Mouse (Mus musculus) heart, postnatal 10 days (tissue): ENCODE data around the gene Nav1. TPM values are rescaled to one million over a fixed set of nuclear protein-coding genes. Genes with fewer than 3 reads are reported as not detected.

Experiments used
- DNase-seq, 2 experiments: peaks; one replicate each; pipeline ENCODE4 v3.0.0; 2021
- intact Hi-C: fragments of 180-260 bp; cut with DNase I; formaldehyde crosslinking; loops from one replicate; pipeline ENCODE4 v1.15.1; 2025
- total RNA-seq, 2 experiments: library from RNA; stranded (reverse); gene quantifications; 2 replicates each; pipeline ENCODE4 v1.2.3; 2021

Nav1 gene
- total RNA-seq, 2 experiments from 2014 or later = 34.3 to 42.8 TPM

DNA sequence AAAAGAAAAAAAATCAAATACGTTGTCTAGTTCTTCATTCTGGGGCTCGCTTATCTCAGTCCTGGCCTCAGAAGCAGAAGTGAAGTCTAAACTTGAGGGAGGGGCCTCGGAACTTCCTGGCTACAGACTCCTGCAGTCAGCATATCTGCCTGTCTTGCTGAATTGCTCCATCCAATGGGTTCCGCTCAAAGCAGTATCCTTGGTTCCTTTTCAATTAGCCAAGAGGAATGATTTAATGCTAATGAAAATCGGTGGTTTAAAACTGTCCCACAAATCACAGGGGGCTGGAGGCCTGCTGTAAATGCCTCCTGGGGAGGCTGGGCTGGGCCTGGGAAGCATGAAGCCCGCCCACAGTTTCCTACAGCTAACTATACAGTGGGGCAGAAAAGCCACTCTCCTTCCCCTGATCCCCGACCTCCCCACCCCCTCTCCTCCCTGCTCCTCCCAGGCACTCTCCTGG lies 12.9 kb upstream of the Nav1 start:
- intact Hi-C loops = loop anchor here (5.0 kb wide), 1 partner anchor 47 kb away; no protein-coding TSS in a partner anchor
- DNase-seq = peak in 1 of 2 experiments; percentile 42

DNA sequence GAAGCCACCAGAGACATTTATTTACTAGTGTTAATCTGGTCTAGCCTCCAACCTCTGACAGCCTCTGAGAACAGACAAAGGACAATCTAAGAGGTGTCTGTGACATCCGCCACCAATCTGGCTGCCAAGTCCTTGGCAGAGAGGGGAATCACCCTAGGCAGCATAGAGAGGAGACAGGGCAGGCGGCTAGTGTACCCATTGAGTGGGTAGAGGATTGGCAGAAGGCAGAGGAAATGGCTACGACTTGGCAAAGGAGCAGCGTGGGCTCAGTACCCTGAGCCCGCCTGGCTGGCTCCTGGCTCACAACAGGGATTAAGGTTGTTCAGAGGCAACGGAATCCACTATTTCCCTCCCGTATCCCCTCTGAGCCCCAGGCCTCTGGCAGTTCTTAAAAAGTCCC lies 12.0 kb upstream of the Nav1 start:
- no peak for DNase-seq
- intact Hi-C loops = loop anchor here (5.0 kb wide), 1 partner anchor 48 kb away; no protein-coding TSS in a partner anchor

DNA sequence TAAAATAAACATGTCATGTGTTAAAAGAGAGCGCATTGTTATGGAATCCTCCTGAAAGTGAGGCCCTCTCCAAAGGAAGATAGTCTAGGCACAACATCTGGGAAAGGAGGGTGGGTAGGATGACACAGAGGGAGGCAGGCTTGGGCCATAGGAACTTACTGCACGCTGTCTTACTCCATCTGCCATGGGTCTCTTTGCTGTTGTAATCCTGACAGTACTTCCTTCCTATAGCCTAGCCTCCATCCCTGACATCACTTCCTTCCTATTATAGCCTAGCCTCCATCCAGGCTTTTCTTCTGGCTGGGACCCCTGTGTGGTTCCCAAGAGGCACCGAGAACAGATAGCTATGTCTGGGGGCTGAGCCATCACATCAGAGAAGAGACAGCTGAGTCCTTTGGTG lies 10.2 kb upstream of the Nav1 start:
- intact Hi-C loops = loop anchor here (5.0 kb wide), 1 partner anchor 50 kb away; no protein-coding TSS in a partner anchor
- no peak for DNase-seq

DNA sequence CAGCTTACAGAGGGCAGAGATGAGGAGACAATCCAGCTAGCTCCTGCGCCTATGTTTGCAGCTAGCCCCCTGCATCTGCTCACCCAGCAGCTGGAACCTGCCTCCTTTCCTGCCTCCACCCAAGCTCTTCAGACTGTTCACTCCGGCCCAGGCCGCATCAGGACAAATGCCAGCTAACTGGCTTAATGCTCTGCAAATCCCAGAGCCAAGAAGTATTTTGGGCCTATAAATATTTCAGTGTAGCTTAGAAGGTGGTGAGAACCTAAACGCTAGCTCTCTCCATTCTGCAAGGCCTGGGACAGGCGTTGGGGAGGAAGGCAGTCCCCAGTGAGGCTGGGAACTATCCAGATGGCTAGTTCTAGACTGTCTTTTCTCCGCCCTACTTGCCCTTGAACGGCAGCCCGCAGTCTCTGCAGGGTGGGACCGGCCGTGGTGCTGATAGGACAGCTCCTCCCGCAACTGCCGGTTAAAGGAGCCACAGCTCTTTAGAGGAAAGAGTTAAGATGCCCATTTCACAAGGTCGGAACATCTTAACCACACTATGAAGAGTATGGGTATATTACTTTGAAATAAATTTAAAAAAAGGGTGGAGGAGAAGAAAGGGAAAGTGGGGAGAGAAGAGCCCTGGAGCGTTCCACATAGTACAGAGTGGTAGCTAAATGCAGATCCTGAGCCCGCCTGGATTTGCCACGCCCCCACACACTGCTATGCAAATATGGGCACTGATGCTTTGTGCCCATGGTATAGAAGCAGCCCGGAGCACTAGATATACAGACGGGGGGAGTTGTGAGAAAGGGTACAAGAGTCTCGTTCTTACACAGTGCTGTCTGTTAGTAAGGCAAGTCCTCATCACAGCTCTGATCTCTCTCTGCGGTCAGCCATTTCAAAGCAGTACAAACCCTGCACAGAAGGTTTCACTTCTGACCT lies 8.9 kb upstream of the Nav1 start:
- peak; percentile 86 to 89 for DNase-seq
- intact Hi-C loops = loop anchor here (5.0 kb wide), 1 partner anchor 51 kb away; no protein-coding TSS in a partner anchor

DNA sequence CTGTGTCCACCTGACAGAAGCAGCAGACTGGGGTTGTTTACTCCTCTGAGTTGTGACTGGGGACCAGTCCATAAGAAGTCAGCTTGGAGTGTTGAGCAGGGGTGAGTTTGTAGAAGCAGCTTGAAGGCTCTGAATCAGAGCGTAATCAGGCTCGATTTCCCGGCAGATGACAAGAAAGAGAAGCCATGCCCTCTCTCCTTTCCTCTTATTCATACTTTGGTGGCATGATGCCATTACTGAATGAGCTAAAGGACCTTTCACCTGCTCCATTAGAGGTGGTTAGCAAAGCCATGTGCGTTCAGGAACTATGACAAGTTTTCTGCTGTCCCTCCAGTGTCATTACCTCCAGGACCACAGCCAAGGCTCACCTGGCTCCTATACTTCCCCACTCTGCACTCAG lies 2.5 kb upstream of the Nav1 start:
- intact Hi-C loops = no loop called here
- DNase-seq = no peak

DNA sequence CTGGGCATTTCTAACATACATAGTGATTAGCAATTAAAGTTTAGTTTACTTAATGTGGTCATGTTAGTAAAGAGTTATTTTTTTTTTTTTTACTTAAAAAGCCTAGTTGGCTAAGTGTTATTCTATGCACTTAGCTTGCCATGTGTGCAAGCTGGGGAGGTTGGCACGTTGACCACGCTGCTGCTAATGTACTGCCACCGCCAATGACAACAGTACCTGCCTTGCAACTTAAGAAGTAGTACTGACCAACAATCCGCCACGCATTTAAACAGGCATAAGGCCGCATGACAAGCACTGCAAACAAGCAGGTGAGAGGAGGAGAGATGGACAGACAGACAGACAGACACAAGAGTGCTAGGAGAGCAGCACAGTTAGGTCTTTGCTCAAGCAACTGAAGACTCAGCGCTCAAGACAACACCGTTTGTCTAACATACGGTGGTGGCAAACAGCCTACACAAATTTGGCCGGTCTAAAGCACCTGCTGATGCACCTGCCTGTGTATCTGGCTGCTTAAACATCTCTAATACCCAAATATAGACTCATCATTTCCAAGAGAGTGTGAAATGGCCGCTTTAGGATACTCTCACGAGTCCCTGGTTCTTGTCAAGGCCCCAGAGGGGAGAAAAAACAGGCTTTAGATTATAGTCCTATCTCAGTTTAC lies 610 bp downstream of the Nav1 start:
- DNase-seq = no peak
- intact Hi-C loops = no loop called here

DNA sequence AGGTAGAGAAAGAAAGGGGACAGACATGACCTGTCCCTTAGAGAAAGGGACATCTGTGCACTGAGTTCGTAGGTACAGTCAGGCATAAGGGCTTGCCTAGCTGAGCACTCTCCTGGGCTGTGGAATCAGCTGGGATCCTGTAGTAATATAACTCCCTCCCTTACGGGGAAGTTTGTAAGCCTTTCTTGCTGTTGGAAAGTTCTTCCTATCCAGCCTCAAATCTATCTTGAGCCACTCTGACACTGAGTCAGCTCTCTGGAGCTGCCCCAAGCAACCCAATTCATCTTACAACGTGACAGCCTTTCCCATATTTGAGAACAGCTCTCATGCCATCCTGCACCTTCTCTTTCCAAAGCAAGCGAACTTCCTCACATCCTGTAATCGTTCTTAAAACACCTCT lies 1.6 kb downstream of the Nav1 start:
- DNase-seq = no peak
- intact Hi-C loops = no loop called here

DNA sequence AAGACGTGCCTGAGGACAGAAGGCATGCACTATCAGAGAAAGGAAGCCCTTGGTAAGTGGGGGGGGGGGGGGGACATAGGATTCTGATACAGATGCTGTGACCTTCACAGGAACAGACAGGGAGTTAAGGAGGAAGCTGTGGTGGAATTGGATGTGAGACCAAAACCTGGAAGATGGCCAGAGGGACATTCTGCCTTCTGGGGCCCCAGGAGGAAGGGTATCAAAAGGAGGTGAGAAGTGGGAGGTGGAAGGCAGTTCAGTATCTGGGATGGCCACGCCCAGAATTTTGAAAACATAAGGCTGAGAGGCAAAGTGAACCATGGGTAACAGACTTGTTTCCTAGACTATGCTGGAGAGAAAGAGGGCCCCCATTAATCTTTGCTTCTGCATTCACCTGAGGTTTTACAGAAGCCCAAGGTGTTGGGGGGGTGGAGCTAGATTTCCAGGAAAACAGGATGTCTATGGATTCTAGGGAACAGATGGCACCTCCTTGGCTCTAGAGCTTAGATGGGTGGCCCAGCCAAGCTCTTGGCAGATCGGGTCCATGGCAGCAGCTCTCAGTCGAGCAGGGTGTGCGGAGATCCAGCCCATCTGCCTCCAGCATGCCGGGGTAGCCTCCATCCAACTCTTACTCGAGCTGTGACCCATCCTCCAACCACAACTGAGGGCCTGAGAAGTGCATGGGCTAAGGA lies 2.6 kb downstream of the Nav1 start:
- intact Hi-C loops = no loop called here
- DNase-seq = no peak

DNA sequence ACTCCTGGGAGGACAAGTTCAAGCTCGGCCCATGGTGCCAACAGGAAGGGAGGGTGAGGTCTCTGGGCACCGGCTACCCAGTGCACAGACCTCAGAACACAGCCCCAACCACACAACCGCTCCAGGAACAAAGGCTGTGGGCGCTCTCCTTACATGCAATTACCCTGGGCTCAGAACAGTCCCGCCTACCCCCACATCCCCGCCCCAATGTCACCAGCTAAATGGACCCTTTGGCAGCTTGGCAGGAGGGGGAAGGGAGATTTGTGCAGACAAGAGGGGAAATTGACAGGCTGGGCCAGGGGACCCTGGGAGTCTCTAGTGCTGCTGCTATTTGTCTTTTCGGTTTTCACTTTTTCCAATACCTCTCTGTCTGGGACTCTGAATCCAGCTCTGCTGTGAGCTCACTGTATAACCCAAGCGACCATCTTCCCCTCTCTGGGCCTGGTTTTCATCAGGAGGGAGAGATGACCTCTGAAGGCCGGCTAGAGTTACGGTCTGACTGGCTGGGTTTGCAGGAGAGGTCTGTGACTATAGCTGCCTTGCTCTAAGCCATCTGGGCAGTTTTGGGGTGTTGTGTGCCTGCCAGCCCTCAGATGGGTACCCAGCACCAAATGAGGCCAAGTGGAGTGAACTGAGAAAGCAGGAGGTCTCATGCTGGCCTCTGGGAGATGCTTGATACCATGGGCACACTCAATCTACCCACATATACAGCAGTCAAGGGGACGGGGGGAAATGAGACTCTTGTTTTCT lies 3.8 kb downstream of the Nav1 start:
- intact Hi-C loops = no loop called here
- no peak for DNase-seq

DNA sequence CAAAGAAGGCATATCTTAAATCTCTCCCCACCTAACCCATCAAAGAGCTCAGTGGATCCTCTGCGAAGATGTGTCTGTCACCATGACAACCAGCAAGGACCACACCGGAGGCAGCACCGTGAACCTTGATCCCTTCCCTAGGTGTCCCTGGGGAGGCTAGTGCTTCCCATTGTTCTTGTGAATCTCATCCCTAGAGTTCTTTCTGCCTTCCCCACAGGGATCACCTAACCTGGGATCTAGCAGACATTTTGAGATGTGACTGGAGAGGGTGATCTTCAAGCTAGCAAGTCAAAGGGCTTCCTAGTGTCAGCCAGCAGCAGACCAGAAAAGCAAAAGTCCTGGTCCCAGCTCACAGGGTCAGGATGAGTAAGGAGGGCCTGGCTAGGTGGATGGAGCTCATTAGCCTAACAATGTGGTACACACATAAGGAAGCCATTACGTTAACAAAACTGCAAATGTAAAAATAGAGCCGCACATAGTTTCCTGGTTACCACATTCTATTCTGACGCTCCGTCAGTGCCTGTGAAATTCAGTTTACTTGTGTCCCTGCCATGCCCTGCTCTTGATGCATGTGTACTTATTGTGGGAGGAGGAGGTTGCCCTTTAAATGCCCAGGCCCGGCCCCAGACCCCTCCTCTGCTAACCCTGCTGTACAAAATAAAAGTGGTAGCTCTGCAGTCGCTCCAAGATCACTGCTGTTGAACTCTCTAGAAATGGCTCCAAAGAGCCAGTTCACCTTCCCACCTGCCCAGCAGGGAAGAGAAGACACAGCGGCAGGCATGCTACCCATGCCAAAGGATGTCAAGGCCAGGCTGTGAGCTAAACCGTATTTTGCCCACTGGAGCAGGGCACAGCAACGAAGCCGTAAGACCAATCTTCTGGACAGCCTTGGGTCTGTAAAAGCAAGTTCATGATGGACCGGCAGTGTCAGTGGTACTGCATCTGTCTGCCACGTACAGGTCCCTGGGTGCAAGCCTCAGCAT lies 6.8 kb downstream of the Nav1 start:
- DNase-seq = no peak
- intact Hi-C loops = no loop called here

DNA sequence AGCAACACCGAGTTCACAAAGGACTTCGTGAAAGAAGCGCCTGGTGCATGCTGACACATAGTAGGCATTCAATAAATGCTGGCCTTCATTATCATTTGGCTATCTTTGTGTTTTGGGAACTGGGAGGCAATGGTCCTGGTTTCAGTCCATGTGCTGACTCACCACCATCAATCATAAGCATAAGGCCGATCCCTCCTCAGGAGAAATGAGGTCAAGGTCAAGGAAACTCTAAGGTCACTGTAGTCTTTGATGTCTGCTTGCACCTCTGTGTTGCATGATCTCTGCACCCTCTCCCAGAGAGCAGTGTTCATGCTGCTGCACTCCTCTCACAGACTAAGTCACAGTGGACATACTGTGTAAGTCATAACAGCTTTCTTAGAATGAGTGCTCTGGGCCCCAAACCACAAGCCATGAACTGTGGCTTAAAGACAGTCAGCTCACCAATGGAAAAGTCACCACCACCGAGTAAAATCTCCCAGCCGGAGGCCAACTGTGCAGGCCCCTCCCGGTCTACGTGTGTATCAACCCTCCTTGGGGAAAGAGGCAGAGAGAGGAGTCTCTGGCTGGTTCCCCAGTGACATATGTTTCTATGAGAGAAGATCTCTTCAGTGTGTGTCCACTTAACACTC lies 8.7 kb downstream of the Nav1 start:
- DNase-seq = no peak
- intact Hi-C loops = no loop called here

DNA sequence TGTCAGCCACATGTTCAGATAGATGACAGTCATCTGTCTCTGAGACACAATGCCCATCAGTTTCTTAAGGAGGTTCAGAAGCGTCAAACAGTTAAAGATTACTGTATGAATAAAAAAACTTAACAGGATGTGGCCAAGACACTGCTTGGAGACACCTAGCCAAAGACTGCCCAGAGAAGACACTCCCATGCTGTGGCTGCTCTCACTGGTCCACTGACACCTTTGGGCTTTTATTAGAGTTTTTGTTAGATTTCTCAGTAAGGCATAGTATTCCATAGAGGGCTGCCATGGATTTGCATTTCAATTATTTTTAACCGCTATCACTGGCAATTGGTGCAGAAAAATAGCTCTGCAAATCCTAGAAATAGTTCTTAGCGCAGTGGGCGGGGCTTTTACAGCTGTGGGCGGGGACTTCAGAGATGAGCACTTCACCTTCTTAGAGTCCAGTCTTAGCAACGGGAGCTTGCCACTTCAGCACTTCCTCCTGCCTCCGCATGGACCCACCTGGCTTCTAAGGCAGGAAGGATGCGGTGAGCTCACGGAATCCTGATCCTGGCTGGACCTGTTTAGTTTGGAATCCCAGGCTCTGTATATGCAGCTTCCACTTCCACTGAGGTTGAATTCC lies 12.7 kb downstream of the Nav1 start:
- no peak for DNase-seq
- intact Hi-C loops = no loop called here

DNA sequence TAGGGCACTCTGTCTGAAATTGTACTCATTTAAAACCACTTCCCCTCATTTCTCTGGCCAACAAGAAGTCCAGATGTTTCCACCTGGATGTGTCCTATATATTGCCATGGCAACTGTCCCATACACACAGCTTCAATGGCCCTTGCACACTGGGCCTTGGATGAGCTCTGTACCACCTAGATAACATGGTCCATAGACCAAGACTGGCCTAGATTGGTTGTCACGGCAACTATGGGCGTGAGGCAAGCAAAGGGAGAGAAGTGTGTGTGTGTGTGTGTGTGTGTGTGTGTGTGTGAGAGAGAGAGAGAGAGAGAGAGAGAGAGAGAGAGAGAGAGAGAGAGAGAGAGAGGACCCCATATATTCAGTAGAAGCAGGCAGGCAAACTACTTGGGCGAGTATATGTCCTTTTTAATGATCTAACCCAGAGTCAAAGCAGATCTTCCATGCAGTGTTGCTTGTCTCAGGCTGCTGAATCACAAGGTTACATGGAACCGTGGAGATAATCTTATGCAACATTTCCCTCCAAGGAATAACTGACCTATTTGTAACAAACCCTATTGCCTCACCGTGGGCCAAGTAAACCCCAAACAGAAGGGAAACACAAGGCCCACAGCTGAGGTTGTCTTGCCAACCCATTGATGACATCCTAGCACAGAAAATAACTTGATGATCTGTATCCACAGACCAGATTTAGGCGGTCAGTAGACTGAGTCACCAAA lies 13.4 kb downstream of the Nav1 start:
- no peak for DNase-seq
- intact Hi-C loops = no loop called here

DNA sequence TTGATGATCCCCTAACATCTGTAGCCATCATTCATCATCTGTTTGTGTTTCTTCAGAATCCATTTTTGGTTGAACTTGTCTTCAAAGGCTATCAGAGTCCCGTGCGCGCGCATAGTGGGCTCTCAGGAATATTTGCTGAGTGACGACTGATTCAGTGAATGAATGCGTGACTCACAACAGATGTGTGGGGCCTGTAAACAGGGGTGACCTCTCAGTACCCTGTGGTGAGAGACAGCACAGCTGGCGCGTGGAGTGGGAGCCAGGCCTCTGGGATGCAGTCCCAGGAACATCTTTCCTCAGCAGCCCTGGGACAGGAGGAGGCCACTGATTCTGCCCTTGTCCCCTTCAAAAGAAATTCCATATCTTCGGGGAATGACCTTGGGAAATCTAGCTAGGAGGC lies 16.3 kb downstream of the Nav1 start:
- intact Hi-C loops = no loop called here
- peak; percentile 77 to 80 for DNase-seq

DNA sequence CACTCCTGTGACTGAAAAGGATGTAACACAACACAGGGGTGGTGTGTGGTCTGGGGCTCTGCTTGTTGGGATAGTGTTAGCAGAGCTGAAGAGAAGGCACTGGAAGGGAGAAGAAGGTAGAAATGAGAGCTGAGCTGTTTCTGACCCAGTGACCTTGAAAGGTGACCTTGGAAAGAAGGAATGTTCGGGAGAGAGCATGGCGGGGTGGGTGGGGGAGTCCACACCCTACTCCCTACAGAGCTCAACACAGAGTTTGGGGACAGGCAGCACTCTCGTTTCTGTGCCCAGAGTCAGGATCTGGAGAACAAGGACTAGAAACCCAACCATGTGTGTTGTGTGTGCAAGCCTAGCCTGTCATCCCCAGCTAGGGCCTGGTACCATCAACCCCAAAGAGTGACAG lies 18.1 kb downstream of the Nav1 start:
- no peak for DNase-seq
- intact Hi-C loops = no loop called here

DNA sequence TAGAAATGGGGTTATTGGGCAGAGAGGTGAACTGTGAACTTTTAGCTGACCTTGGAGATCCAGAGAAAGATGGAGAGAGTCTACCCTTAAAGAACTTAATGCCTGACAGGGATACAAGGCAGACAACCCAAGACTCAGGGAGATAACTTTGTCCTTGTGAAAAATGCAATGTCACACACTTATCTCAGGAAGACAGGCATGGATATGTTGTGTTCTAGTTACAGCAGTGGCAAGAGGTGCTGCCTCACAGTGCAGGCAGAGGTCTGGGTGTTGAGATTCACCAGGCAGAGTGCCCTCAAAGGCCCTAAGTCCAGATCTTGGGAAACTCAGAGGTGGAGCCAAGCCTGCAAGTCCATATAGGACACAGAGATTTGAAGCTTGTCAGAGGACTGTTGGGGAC lies 20.2 kb downstream of the Nav1 start:
- DNase-seq = no peak
- intact Hi-C loops = no loop called here

DNA sequence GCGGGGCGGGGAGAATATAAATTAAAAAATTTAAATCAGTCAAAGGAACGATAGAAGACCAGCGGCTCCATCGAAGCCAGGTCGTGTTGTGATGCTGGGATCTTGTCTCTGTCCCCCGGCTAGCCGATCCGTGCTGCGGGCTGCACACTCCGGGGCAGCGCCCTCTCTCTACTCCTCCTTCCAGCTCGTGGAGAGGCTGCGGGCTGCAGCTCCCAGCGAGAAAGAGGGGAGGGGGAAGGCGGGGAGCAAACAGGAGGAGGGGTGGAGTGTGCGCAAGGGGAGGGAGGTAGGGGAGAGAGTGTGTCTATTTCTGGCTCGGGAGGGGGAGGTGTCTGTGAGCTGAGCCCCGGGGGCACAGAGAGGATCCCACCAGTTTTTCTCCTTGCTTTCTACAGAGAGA lies 21.5 kb downstream of the Nav1 start:
- peak; percentile 58 to 60 for DNase-seq
- intact Hi-C loops = loop anchor here (2.0 kb wide), 1 partner anchor 41 kb away; no protein-coding TSS in a partner anchor
